Mouse (Mus musculus) embryonic facial prominence, embryonic 11.5 days (tissue): ENCODE data around the gene Gm11549. TPM values are rescaled to one million over a fixed set of nuclear protein-coding genes. Genes with fewer than 3 reads are reported as not detected.

Experiments
- ATAC-seq: fragments of 200-750 bp; cut with Nextera tagmentation; replicated peaks from 2 replicates; pipeline ENCODE4 v1.8.0; 2017; ENCODE audit warnings: low read depth; ENCODE audit not compliant: insufficient number of reproducible peaks, low FRiP score, low TSS enrichment
- DNase-seq: peaks from one replicate; pipeline ENCODE4 v3.0.0-alpha.2; 2015; ENCODE audit warnings: low spot score
- H3K27ac ChIP-seq: fragments of 300-500 bp; sonication (generic); replicated peaks from 2 replicates; pipeline ENCODE4 v1.5.1; 2014; ENCODE audit warnings: mild to moderate bottlenecking, low read depth, low read length, control low read depth
- H3K27me3 ChIP-seq: fragments of 300-500 bp; sonication (generic); 2 replicates; pipeline ENCODE4 v1.6.1; 2014; ENCODE audit warnings: mild to moderate bottlenecking, low read length, moderate library complexity, mixed read lengths; ENCODE audit not compliant: control insufficient read depth, insufficient read depth
- H3K36me3 ChIP-seq: fragments of 300-500 bp; sonication (generic); replicated peaks from 2 replicates; pipeline ENCODE4 v1.6.1; 2014; ENCODE audit warnings: low read depth, mild to moderate bottlenecking, low read length, moderate library complexity, mixed read lengths; ENCODE audit not compliant: control insufficient read depth, insufficient read depth
- H3K4me1 ChIP-seq: fragments of 300-500 bp; sonication (generic); 2 replicates; pipeline ENCODE4 v1.6.1; 2014; ENCODE audit warnings: low read length, mixed read lengths; ENCODE audit not compliant: control insufficient read depth, insufficient read depth
- H3K4me2 ChIP-seq: fragments of 300-500 bp; sonication (generic); 2 replicates; pipeline ENCODE4 v1.6.1; 2014; ENCODE audit warnings: low read depth, mild to moderate bottlenecking, control low read depth, low read length, moderate library complexity
- H3K4me3 ChIP-seq: fragments of 300-500 bp; sonication (generic); 2 replicates; pipeline ENCODE4 v1.5.1; 2014; ENCODE audit warnings: low read depth, low read length, control low read depth
- H3K9ac ChIP-seq: fragments of 300-500 bp; sonication (generic); replicated peaks from 2 replicates; pipeline ENCODE4 v1.6.1; 2014; ENCODE audit warnings: mild to moderate bottlenecking, control low read depth, low read length
- H3K9me3 ChIP-seq: fragments of 300-500 bp; sonication (generic); replicated peaks from 2 replicates; pipeline ENCODE4 v1.6.1; 2016; ENCODE audit warnings: mild to moderate bottlenecking, low read length, inconsistent platforms, mixed read lengths; ENCODE audit not compliant: control insufficient read depth
- WGBS: fragments of 180-500 bp; shearing (Covaris S2); extraction: QIAGEN DNeasy Blood & Tissue Kit; methylation state at CpG from one replicate; pipeline ENCODE4 v1.1.7; 2014; 5-methylcytosine and 5-hydroxymethylcytosine counted together
- polyA plus RNA-seq: library from polyadenylated mRNA; unstranded; fragments of >200 nt; fragmentation: Nextera tagmentation; extraction: Ambion mirVana; gene quantifications from 2 replicates; pipeline ENCODE4 v1.2.1, GENCODE M21; 2014

The Gm11549 gene
- polyA plus RNA-seq, 1 experiment from 2014 or later: 0.10 TPM

GRCm38 (mm10) chr3:36505809-36506735, 15.5 kb downstream of the Gm11549 start:
- H3K4me3 ChIP-seq: no peak overlapping the region
- no peaks in the 10 kb centered on the region for H3K9me3 ChIP-seq
- no peak overlapping the region for H3K4me2 ChIP-seq
- H3K4me1 ChIP-seq: no peaks in the 10 kb centered on the region
- ATAC-seq (no peak), DNase-seq (no peak)
- H3K9ac ChIP-seq: no peak overlapping the region
- H3K36me3 ChIP-seq: no peaks in the 10 kb centered on the region
- no peak overlapping the region for H3K27ac ChIP-seq
- 61% methylated on average over 10 of the region's 10 CpGs for WGBS
- no peaks in the 10 kb centered on the region for H3K27me3 ChIP-seq

GRCm38 (mm10) chr3:36505306-36505705, 16.3 kb downstream of the Gm11549 start:
- ATAC-seq (no peak), DNase-seq (no peak)
- Histone ChIP-seq H3K4me1 (no peaks in the 10 kb centered on the region), H3K27ac (no peak overlapping the region), H3K4me2 (no peak overlapping the region), H3K9ac (no peak overlapping the region), H3K4me3 (no peak overlapping the region), H3K9me3 (no peaks in the 10 kb centered on the region), H3K27me3 (no peaks in the 10 kb centered on the region), H3K36me3 (no peaks in the 10 kb centered on the region)
- WGBS: 81% methylated on average over 8 of the region's 8 CpGs

DNA sequence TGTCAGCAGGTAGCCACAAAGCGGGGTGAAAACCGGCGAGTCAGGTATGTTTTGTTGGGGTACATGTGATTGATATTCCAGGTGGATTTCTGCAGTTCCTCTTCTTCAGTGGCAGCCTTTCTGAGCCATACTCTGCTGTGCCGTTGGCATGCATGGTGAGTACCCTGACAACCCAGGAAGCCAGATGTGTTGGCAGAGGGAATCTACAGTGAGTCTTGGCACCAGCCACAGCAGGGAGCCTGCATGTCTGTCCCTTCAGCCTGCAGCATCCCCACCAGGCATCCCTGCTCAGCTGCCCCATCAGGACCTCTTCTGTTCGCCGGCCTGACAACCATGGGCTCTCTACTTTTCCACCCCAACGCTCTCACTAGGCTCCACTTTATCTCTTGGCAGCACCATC, 20.1 kb downstream of the Gm11549 start:
- Histone ChIP-seq H3K4me3 (no peak overlapping the region), H3K9me3 (no peaks in the 10 kb centered on the region), H3K36me3 (no peaks in the 10 kb centered on the region), H3K9ac (no peak overlapping the region), H3K27ac (no peak overlapping the region), H3K27me3 (no peaks in the 10 kb centered on the region), H3K4me2 (no peak overlapping the region), H3K4me1 (no peaks in the 10 kb centered on the region)
- 76% methylated on average over 7 of the region's 7 CpGs for WGBS
- DNase-seq (no peak), ATAC-seq (no peak)

- Histone ChIP-seq H3K27ac (no peak overlapping the region), H3K4me1 (no peaks in the 10 kb centered on the region), H3K4me3 (no peak overlapping the region), H3K27me3 (no peaks in the 10 kb centered on the region), H3K9me3 (no peaks in the 10 kb centered on the region), H3K4me2 (no peak overlapping the region), H3K9ac (no peak overlapping the region), H3K36me3 (no peaks in the 10 kb centered on the region)
- WGBS: 87% methylated on average over 8 of the region's 8 CpGs
- no peak for DNase-seq
- no peak for ATAC-seq
These were observed 20.6 kb downstream of the Gm11549 start for GRCm38 (mm10) chr3:36500976-36501375.

GRCm38 (mm10) chr3:36499418-36499817, 22.2 kb downstream of the Gm11549 start:
- Histone ChIP-seq H3K36me3 (no peaks in the 10 kb centered on the region), H3K9me3 (no peaks in the 10 kb centered on the region), H3K4me1 (no peaks in the 10 kb centered on the region), H3K27ac (no peak overlapping the region), H3K27me3 (no peaks in the 10 kb centered on the region), H3K9ac (no peak overlapping the region), H3K4me2 (no peak overlapping the region), H3K4me3 (no peak overlapping the region)
- no peak for DNase-seq
- no peak for ATAC-seq
- WGBS: 95% methylated on average over 7 of the region's 7 CpGs

GRCm38 (mm10) chr3:36498224-36498623, 23.4 kb downstream of the Gm11549 start:
- WGBS: 86% methylated on average over 6 of the region's 6 CpGs
- ATAC-seq (no peak), DNase-seq (no peak)
- no peaks in the 10 kb centered on the region for H3K27me3 ChIP-seq
- H3K36me3 ChIP-seq: no peaks in the 10 kb centered on the region
- H3K9ac ChIP-seq: no peak overlapping the region
- H3K4me1 ChIP-seq: no peaks in the 10 kb centered on the region
- no peak overlapping the region for H3K27ac ChIP-seq
- no peak overlapping the region for H3K4me3 ChIP-seq
- no peak overlapping the region for H3K4me2 ChIP-seq
- no peaks in the 10 kb centered on the region for H3K9me3 ChIP-seq

GRCm38 (mm10) chr3:36496746-36497145, 24.9 kb downstream of the Gm11549 start:
- Histone ChIP-seq H3K36me3 (no peaks in the 10 kb centered on the region), H3K4me2 (no peak overlapping the region), H3K4me1 (no peaks in the 10 kb centered on the region), H3K9me3 (no peaks in the 10 kb centered on the region), H3K4me3 (no peak overlapping the region), H3K9ac (no peak overlapping the region), H3K27ac (no peak overlapping the region), H3K27me3 (no peaks in the 10 kb centered on the region)
- ATAC-seq (no peak), DNase-seq (peak; percentile 88)
- WGBS: 18% methylated on average over 14 of the region's 14 CpGs

DNA sequence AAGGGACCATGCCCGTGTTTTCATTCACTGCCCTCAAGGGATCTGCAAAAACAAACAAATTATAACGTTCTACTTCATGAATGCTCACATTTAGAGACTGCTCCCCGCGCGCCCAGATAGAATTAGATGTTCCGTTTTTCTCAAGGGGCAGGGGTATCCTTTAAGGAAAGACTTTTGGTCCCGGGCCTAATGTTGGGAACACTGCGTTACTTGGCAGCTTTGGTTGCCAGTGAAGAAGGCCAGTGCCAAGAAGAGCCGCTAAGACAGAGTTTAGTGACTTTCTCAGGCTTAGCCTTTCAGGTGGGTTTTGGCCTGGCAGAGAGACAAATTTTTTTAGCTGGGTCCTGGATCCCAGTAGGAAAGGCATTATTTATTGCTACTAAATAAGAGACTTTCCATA, 25.3 kb downstream of the Gm11549 start:
- Histone ChIP-seq H3K9ac (no peak overlapping the region), H3K4me3 (no peak overlapping the region), H3K27ac (no peak overlapping the region), H3K36me3 (no peaks in the 10 kb centered on the region), H3K4me1 (no peaks in the 10 kb centered on the region), H3K9me3 (no peaks in the 10 kb centered on the region), H3K27me3 (no peaks in the 10 kb centered on the region), H3K4me2 (no peak overlapping the region)
- ATAC-seq (no peak), DNase-seq (no peak)
- WGBS: 84% methylated on average over 9 of the region's 9 CpGs
